Mouse (Mus musculus) small intestine, adult 2 months (tissue): ENCODE data around the gene Selenom. TPM values are rescaled to one million over a fixed set of nuclear protein-coding genes. Genes with fewer than 3 reads are reported as not detected.

Experiments used
- H3K27ac ChIP-seq: fragments of 200-500 bp; 2 replicates; pipeline ENCODE4 v1.5.1; 2012; ENCODE audit warnings: low read depth, low read length, control low read depth, inconsistent platforms; ENCODE audit not compliant: insufficient read depth
- H3K27me3 ChIP-seq: fragments of 200-500 bp; 2 replicates; pipeline ENCODE4 v1.6.1; 2012; ENCODE audit warnings: mild to moderate bottlenecking, moderate library complexity, low read length, inconsistent platforms; ENCODE audit not compliant: control insufficient read depth, insufficient read depth
- H3K36me3 ChIP-seq: fragments of 200-500 bp; 2 replicates; pipeline ENCODE4 v1.6.1; 2012; ENCODE audit warnings: mild to moderate bottlenecking, low read length, control low read depth, inconsistent platforms; ENCODE audit not compliant: control insufficient read depth, insufficient read depth
- H3K4me1 ChIP-seq: fragments of 200-500 bp; 2 replicates; pipeline ENCODE4 v1.6.1; 2012; ENCODE audit warnings: low read length, inconsistent platforms, mixed read lengths; ENCODE audit not compliant: control insufficient read depth, insufficient read depth, insufficient read length
- H3K4me3 ChIP-seq: fragments of 200-500 bp; 2 replicates; pipeline ENCODE4 v1.5.1; 2012; ENCODE audit warnings: low read depth, mild to moderate bottlenecking, control low read depth, inconsistent platforms, low read length, moderate library complexity
- CTCF ChIP-seq: fragments of 200-500 bp; IDR thresholded peaks from 2 replicates; pipeline ENCODE4 v1.5.1; 2012; ENCODE audit warnings: low read depth, mild to moderate bottlenecking, control low read depth, inconsistent platforms, low read length, moderate library complexity, mixed read lengths; ENCODE audit not compliant: insufficient replicate concordance, insufficient read length; ENCODE audit errors: extremely low read depth
- POLR2A ChIP-seq: fragments of 200-500 bp; IDR thresholded peaks from 2 replicates; pipeline ENCODE4 v1.6.1; 2012; ENCODE audit warnings: low read depth, mild to moderate bottlenecking, control low read depth, inconsistent platforms, low read length, moderate library complexity
- WGBS: fragments of 180-500 bp; shearing (Covaris S2); methylation state at CpG from one replicate; pipeline ENCODE4 v1.1.7; 2018; 5-methylcytosine and 5-hydroxymethylcytosine counted together
- polyA plus RNA-seq: library from polyadenylated mRNA; depleted of rRNA; stranded (reverse); fragments of >200 nt; gene quantifications from 2 replicates; pipeline ENCODE4 v1.2.3, GENCODE M21; 2012

Selenom gene
- polyA plus RNA-seq, 1 experiment = 174 TPM

DNA sequence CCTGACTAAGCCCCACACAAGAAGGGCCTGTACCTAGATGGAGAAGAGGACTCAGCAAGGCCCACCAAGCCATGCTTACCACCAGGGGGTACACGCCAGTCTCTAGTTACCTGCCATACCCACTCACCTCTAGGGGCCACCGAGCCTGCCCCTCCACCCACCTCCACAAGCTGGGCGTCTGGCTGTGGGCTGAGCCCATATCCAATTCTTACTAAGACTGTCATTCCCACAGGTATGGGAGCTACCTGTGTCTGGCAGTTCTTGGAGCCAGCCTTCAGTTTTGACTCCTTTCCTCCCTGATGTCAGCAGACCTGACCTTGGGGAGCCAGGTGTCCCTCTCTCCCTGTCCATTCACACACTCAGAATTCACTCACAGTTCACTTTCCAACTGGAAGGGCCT, 23.2 kb downstream of the Selenom start:
- H3K4me3 ChIP-seq = peak overlapping the region; percentile 78
- WGBS = 75% methylated on average over 3 of the region's 3 CpGs
- no peaks in the 10 kb centered on the region for H3K27me3 ChIP-seq
- peaks cover 21% of the 10 kb centered on the region for H3K4me1 ChIP-seq
- peaks cover 3% of the 10 kb centered on the region; the same call in 1 of the 2 replicates for H3K36me3 ChIP-seq
- TF ChIP-seq CTCF = no peak
- no peak for TF ChIP-seq POLR2A
- peak overlapping the region; percentile 10; the same call in 1 of the 2 replicates for H3K27ac ChIP-seq

DNA sequence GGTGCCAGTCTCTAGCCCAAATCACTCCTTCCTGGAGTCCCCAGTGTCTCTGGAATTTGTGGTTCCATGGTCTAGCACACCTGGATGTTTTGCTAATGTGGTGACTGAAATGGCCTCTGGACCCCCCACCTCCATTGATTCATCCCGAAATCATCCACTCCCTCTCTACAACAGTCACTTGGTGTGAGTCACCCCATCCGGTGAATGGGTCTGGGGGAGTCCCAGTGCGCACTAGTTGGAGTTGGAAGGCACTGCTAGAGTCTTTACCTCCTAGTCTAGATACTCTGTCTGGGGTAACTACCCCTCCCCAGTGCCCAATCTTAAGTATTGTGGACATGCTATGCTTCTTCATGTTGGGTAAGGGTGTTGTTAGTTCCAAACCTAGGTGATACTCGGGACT, 23.9 kb downstream of the Selenom start:
- H3K4me1 ChIP-seq = peaks cover 21% of the 10 kb centered on the region
- 55% methylated on average over 4 of the region's 4 CpGs for WGBS
- peak overlapping the region; percentile 32 for H3K27ac ChIP-seq

DNA sequence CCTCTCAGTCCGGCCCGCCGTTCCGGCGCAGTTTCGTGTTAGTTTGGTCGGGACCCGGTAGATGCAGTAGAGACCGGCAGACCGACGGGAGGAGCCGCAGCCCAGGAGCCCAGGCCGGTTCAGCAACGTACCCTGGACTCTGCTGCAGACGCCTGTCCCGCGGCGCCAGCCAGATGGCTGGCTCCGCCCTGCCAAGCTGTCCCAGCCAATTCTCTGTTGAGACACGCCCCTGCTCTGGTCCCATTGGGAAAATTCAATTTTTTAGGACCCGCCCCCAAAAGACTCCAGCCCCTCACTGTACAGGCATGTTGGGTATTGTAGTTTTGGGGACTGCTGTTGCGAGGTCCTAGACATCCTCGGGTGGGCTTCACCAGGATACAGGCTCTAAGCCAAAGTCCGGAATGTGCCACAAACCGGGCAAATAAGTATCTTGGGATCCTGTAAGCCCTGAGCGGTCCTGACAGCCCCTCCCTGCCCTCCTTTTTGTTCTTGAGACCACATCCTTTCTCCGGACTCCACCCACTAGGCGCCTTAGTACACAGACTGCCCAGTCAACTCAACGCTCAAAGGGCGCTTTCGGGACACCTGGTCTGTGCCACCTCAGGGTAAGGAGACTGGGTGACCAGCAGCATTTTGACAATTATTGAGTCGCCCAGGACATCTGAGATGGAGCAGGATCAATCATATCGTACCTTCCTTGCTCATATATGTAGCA, 24.8 kb downstream of the Selenom start:
- peak; percentile 96 for TF ChIP-seq POLR2A
- TF ChIP-seq CTCF = no peak

More for the DNA sequence above, 23.9 kb downstream of the Selenom start:
- Histone ChIP-seq H3K4me3 (peak overlapping the region; percentile 78), H3K36me3 (no peaks in the 10 kb centered on the region), H3K27me3 (no peaks in the 10 kb centered on the region)
- TF ChIP-seq POLR2A (no peak), CTCF (no peak)

DNA sequence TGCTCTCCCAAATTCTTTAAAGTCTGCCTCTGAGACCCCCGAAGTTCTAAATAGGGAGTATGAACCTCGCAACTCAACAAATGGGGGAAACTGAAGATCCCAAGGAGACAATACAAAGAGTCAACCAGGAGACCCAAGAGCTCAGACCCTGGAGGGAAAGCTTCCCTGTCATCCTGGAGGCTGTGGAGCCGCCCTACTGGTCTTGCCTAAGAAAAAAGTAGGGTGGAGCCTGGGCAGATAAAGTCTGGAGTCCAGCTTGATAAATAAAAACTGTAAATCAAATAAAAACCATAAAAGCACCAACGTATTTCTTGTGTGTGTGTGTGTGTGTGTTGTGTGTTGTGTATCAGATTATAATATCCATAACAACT, 25.3 kb downstream of the Selenom start:
- TF ChIP-seq CTCF = peak; percentile 42; the same call in 1 of the 2 replicates
- no peak for TF ChIP-seq POLR2A
- H3K36me3 ChIP-seq = no peaks in the 10 kb centered on the region
- peak overlapping the region; percentile 78 for H3K27ac ChIP-seq
- H3K4me3 ChIP-seq = peak overlapping the region; percentile 72
- H3K4me1 ChIP-seq = peaks cover 20% of the 10 kb centered on the region
- H3K27me3 ChIP-seq = no peaks in the 10 kb centered on the region
- WGBS = 36% methylated on average over 4 of the region's 4 CpGs

More for the DNA sequence above, 24.8 kb downstream of the Selenom start:
- Histone ChIP-seq H3K36me3 (no peaks in the 10 kb centered on the region), H3K27me3 (no peaks in the 10 kb centered on the region), H3K27ac (peak overlapping the region; percentile 78), H3K4me1 (peaks cover 21% of the 10 kb centered on the region), H3K4me3 (peak overlapping the region; percentile 78)
- WGBS = 2% methylated on average over 33 of the region's 33 CpGs

DNA sequence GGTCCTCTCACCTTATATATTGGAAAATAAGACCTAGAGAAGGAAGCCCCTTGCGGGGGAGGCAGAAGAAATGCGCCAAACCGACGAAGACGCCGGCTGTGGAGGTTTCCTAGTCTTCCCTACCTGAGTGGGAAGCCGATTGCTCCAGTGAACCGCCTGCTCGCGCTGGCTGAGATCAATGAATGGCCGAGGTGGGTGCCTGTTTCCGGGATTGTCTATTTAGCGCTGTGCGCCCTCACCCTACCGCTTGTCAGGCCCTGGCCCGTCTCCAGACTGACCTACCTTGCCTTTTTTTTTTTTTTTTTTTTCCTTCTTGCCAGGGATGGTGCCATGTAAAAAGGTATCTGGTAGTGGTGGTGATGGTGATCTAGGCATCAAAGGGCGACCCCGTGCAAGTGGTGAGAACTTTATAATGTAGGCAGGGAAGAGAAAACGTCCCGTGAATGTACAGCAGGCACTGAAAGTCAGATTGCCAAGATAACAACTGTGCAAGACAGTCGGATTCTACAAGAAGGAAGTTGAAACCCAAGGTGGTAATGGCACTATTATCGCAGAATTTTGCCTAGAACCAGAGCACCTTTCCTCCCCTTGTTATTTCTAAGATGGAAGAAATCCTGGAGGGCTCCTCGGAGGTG, 26.1 kb downstream of the Selenom start, which contains the start of gene Smtn:
TSS of gene Smtn (minus strand) at position 162 of the 635 bp plus-strand sequence.
- H3K27ac ChIP-seq = peak within 1 kb of the TSS; percentile 78
- H3K27me3 ChIP-seq = no peaks in the 10 kb centered on the region
- 91% methylated on average over 23 of the region's 23 CpGs for WGBS

DNA sequence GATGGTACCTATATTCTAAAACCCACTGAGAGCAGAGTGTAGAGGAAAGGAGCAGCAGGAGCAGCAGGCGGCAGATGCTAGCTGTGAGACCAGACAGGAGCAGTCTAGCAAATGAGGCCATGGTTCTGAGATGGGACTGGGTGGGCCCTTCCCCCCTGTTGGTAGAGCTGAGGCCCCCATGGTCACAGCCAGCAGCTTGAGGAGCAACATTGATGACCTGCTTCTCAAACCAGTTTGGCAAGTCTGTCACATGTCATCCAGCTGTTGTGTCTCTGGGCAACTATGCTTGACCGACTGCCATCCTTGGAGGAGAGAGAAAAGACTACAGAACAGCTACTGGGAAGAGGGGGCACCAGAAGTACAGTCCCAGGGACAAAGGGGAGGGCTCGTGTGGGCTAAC, 27.4 kb downstream of the Selenom start:
- H3K4me3 ChIP-seq = no peak overlapping the region
- no peaks in the 10 kb centered on the region for H3K36me3 ChIP-seq
- WGBS = 77% methylated on average over 3 of the region's 3 CpGs
- TF ChIP-seq POLR2A (no peak), CTCF (no peak)
- no peaks in the 10 kb centered on the region for H3K27me3 ChIP-seq
- peaks cover 12% of the 10 kb centered on the region for H3K4me1 ChIP-seq
- H3K27ac ChIP-seq = no peak overlapping the region

More for the DNA sequence above, 26.1 kb downstream of the Selenom start, which contains the start of gene Smtn:
- Histone ChIP-seq H3K4me1 (peaks cover 18% of the 10 kb centered on the region), H3K36me3 (no peaks in the 10 kb centered on the region), H3K4me3 (peak within 1 kb of the TSS; percentile 72)
- TF ChIP-seq CTCF (no peak), POLR2A (no peak)

DNA sequence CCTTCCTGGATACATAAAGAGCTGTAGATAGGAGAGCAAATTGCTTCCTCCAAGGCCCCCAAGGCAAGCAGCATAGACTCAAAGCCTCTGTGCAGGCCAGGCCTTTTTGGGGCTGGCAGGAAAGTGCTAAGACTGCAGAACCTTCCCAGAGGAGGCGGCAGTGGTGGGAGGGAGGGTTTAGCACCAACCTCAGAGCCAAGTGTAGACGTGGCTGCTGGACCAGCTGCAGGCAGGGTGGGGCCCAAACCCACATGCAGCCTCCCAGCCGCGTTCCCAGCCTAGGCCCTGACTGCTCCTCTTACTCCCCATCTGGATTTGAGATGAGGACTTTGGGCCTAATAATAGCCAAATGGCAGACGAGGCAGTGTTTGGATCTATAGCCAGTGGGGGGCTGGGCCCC, 28.5 kb downstream of the Selenom start:
- H3K4me3 ChIP-seq = no peak overlapping the region
- no peaks in the 10 kb centered on the region for H3K27me3 ChIP-seq
- no peak for TF ChIP-seq POLR2A
- TF ChIP-seq CTCF = no peak
- H3K27ac ChIP-seq = no peak overlapping the region
- H3K4me1 ChIP-seq = peaks cover 8% of the 10 kb centered on the region; the same call in 1 of the 2 replicates
- H3K36me3 ChIP-seq = no peaks in the 10 kb centered on the region
- 51% methylated on average over 5 of the region's 5 CpGs for WGBS
